Mouse (Mus musculus): ENCODE results near the gene Etv3. TPM values are rescaled to one million over a fixed set of nuclear protein-coding genes. Genes with fewer than 3 reads are reported as not detected.

Gene Etv3
- polyA plus RNA-seq, 1 experiment, result 3.7 TPM

GRCm38 (mm10) chr3:87529568-87529967 lies 4.4 kb downstream of the Etv3 start:
- peaks cover 19% of the 10 kb centered on the region for H3K79me2 ChIP-seq (ENCODE audit: control insufficient read depth, insufficient read depth)
- H3ac ChIP-seq (ENCODE audit: control insufficient read depth, insufficient read length, low read depth), result no peak overlapping the region
- peaks cover 40% of the 10 kb centered on the region for H3K36me3 ChIP-seq (ENCODE audit: control insufficient read depth, insufficient read depth)
- peaks cover 14% of the 10 kb centered on the region for H3K79me3 ChIP-seq (ENCODE audit: low read depth)
- no peak for TF ChIP-seq CTCF (IDR thresholded peaks at IDR 0.05; ENCODE audit: control insufficient read depth, insufficient read depth, insufficient read length)
- no peak for TF ChIP-seq MYOD1 (IDR thresholded peaks at IDR 0.05; ENCODE audit: control insufficient read depth, insufficient read length, low read depth)
- TF ChIP-seq FOSL1 (IDR thresholded peaks at IDR 0.05; ENCODE audit: insufficient read depth, low read length, poor library complexity, severe bottlenecking), result no peak
- TF ChIP-seq CEBPB (IDR thresholded peaks at IDR 0.05; ENCODE audit: low read depth), result no peak
- H3K27me3 ChIP-seq (ENCODE audit: control insufficient read depth, insufficient read depth, insufficient read length), result no peaks in the 10 kb centered on the region
- H3K4me3 ChIP-seq (ENCODE audit: insufficient read depth, poor library complexity, severe bottlenecking), result no peak overlapping the region

GRCm38 (mm10) chr3:87530234-87530633 lies 5.0 kb downstream of the Etv3 start:
- Histone ChIP-seq H3K79me2 (ENCODE audit: control insufficient read depth, insufficient read depth) (peaks cover 19% of the 10 kb centered on the region), H3K4me3 (ENCODE audit: insufficient read depth, poor library complexity, severe bottlenecking) (no peak overlapping the region), H3ac (ENCODE audit: control insufficient read depth, insufficient read length, low read depth) (no peak overlapping the region), H3K36me3 (ENCODE audit: control insufficient read depth, insufficient read depth) (peaks cover 44% of the 10 kb centered on the region), H3K79me3 (ENCODE audit: low read depth) (peaks cover 14% of the 10 kb centered on the region), H3K27me3 (ENCODE audit: control insufficient read depth, insufficient read depth, insufficient read length) (no peaks in the 10 kb centered on the region)
- TF ChIP-seq FOSL1 (IDR thresholded peaks at IDR 0.05; ENCODE audit: insufficient read depth, low read length, poor library complexity, severe bottlenecking), result no peak

- peaks cover 45% of the 10 kb centered on the region for H3K36me3 ChIP-seq (ENCODE audit: control insufficient read depth, insufficient read depth)
- H3K79me2 ChIP-seq (ENCODE audit: control insufficient read depth, insufficient read depth), result no peaks in the 10 kb centered on the region
- H3ac ChIP-seq (ENCODE audit: control insufficient read depth, insufficient read length, low read depth), result no peak overlapping the region
- no peak overlapping the region for H3K4me3 ChIP-seq (ENCODE audit: insufficient read depth, poor library complexity, severe bottlenecking)
- no peak for TF ChIP-seq CEBPB (IDR thresholded peaks at IDR 0.05; ENCODE audit: low read depth)
- no peak for TF ChIP-seq MYOD1 (IDR thresholded peaks at IDR 0.05; ENCODE audit: control insufficient read depth, insufficient read length, low read depth)
- no peak for TF ChIP-seq CTCF (IDR thresholded peaks at IDR 0.05; ENCODE audit: control insufficient read depth, insufficient read depth, insufficient read length)
- TF ChIP-seq USF1 (IDR thresholded peaks at IDR 0.05; ENCODE audit: low read depth), result no peak
- no peak for TF ChIP-seq FOSL1 (IDR thresholded peaks at IDR 0.05; ENCODE audit: insufficient read depth, low read length, poor library complexity, severe bottlenecking)
- no peak for TF ChIP-seq MYOG (IDR thresholded peaks at IDR 0.05; ENCODE audit: control insufficient read depth, extremely low read depth, insufficient read length)
- no peak for TF ChIP-seq MAX (IDR thresholded peaks at IDR 0.05)
- no peaks in the 10 kb centered on the region for H3K27me3 ChIP-seq (ENCODE audit: control insufficient read depth, insufficient read depth, insufficient read length)
- peaks cover 3% of the 10 kb centered on the region for H3K79me3 ChIP-seq (ENCODE audit: low read depth)
Measured at GRCm38 (mm10) chr3:87533667-87534378, 8.6 kb downstream of the Etv3 start.

GRCm38 (mm10) chr3:87538034-87538433 lies 12.8 kb downstream of the Etv3 start:
- Histone ChIP-seq H3ac (ENCODE audit: control insufficient read depth, insufficient read length, low read depth) (no peak overlapping the region), H3K4me3 (ENCODE audit: insufficient read depth, poor library complexity, severe bottlenecking) (no peak overlapping the region), H3K79me2 (ENCODE audit: control insufficient read depth, insufficient read depth) (no peaks in the 10 kb centered on the region), H3K79me3 (ENCODE audit: low read depth) (peaks cover 3% of the 10 kb centered on the region), H3K36me3 (ENCODE audit: control insufficient read depth, insufficient read depth) (peaks cover 23% of the 10 kb centered on the region), H3K27me3 (ENCODE audit: control insufficient read depth, insufficient read depth, insufficient read length) (no peaks in the 10 kb centered on the region)
- no peak for TF ChIP-seq MYOG (IDR thresholded peaks at IDR 0.05; ENCODE audit: control insufficient read depth, extremely low read depth, insufficient read length)
- no peak for TF ChIP-seq MYOD1 (IDR thresholded peaks at IDR 0.05; ENCODE audit: control insufficient read depth, insufficient read length, low read depth)
- TF ChIP-seq MAX (IDR thresholded peaks at IDR 0.05), result no peak
- TF ChIP-seq FOSL1 (IDR thresholded peaks at IDR 0.05; ENCODE audit: insufficient read depth, low read length, poor library complexity, severe bottlenecking), result no peak
- no peak for TF ChIP-seq CTCF (IDR thresholded peaks at IDR 0.05; ENCODE audit: control insufficient read depth, insufficient read depth, insufficient read length)
- no peak for TF ChIP-seq USF1 (IDR thresholded peaks at IDR 0.05; ENCODE audit: low read depth)
- no peak for TF ChIP-seq CEBPB (IDR thresholded peaks at IDR 0.05; ENCODE audit: low read depth)

GRCm38 (mm10) chr3:87540028-87540675 lies 14.9 kb downstream of the Etv3 start:
- Histone ChIP-seq H3K27me3 (ENCODE audit: control insufficient read depth, insufficient read depth, insufficient read length) (no peaks in the 10 kb centered on the region), H3ac (ENCODE audit: control insufficient read depth, insufficient read length, low read depth) (no peak overlapping the region), H3K36me3 (ENCODE audit: control insufficient read depth, insufficient read depth) (peaks cover 11% of the 10 kb centered on the region), H3K79me2 (ENCODE audit: control insufficient read depth, insufficient read depth) (no peaks in the 10 kb centered on the region), H3K4me3 (ENCODE audit: insufficient read depth, poor library complexity, severe bottlenecking) (no peak overlapping the region), H3K79me3 (ENCODE audit: low read depth) (peaks cover 3% of the 10 kb centered on the region)
- TF ChIP-seq MAX (IDR thresholded peaks at IDR 0.05), result no peak
- TF ChIP-seq CTCF (IDR thresholded peaks at IDR 0.05; ENCODE audit: control insufficient read depth, insufficient read depth, insufficient read length), result no peak

GRCm38 (mm10) chr3:87540714-87541113 lies 15.5 kb downstream of the Etv3 start:
- Histone ChIP-seq H3K4me3 (ENCODE audit: insufficient read depth, poor library complexity, severe bottlenecking) (no peak overlapping the region), H3K79me2 (ENCODE audit: control insufficient read depth, insufficient read depth) (no peaks in the 10 kb centered on the region), H3K36me3 (ENCODE audit: control insufficient read depth, insufficient read depth) (peaks cover 11% of the 10 kb centered on the region), H3K27me3 (ENCODE audit: control insufficient read depth, insufficient read depth, insufficient read length) (no peaks in the 10 kb centered on the region), H3K79me3 (ENCODE audit: low read depth) (peaks cover 3% of the 10 kb centered on the region), H3ac (ENCODE audit: control insufficient read depth, insufficient read length, low read depth) (no peak overlapping the region)
- TF ChIP-seq CTCF (IDR thresholded peaks at IDR 0.05; ENCODE audit: control insufficient read depth, insufficient read depth, insufficient read length) (no peak), MYOG (IDR thresholded peaks at IDR 0.05; ENCODE audit: control insufficient read depth, extremely low read depth, insufficient read length) (no peak)

All from C2C12 (cell line).